Mouse (Mus musculus): Measurements from ENCODE around the gene Smad6.

DNA sequence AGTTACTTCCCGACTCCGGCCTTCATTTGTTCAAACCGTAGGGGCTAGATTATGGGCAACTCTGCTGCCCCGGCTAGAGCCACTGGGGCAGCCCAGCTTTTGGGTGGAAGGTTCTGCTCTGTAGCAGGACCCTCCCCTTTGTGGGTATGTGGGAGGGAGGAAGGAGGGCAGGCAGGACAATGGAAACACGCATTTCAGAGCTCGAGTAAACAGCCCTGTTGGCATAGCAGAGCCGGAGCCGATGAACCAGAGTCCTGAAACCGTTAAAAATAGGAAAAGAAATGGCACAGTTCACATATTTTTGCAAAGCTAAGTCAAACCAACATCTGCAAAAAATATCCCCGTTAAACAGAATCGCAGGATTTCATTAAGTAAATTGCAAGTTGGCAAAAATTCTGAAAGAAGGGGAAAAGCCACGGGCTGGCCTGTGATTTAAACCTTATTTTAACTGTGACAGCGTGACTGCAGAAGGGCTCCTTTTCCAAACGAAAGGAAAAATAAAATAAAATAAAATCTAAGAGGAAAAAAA, 48.1 kb downstream of the Smad6 start:
- TF ChIP-seq CTCF (IDR thresholded peaks at IDR 0.05; ENCODE audit: borderline replicate concordance, control insufficient read depth, extremely low read depth, insufficient read depth, low read length, poor library complexity) (no peak), POLR2A (IDR thresholded peaks at IDR 0.05; ENCODE audit: control insufficient read depth, extremely low read depth, insufficient read depth, low read length, poor library complexity) (no peak)
